Mouse (Mus musculus): ENCODE measurements around the gene Clta. TPM values are rescaled to one million over a fixed set of nuclear protein-coding genes. Genes with fewer than 3 reads are reported as not detected.

Clta gene
- total and polyA plus RNA-seq, 3 experiments: 451 to 589 TPM; not detected in 1

GRCm38 (mm10) chr4:44072146-44072872 is 68.1 kb downstream of the Clta start (continued):
- TF ChIP-seq USF2 (IDR thresholded peaks at IDR 0.05; ENCODE audit: borderline replicate concordance in 1 of 2, insufficient read depth in 1 of 2, low read depth in 1 of 2, low read length in 2 of 2) (no peak), TAL1 (IDR thresholded peaks at IDR 0.05; ENCODE audit: low read length) (no peak), ZKSCAN1 (IDR thresholded peaks at IDR 0.05; ENCODE audit: low read depth, low read length) (no peak)

DNA sequence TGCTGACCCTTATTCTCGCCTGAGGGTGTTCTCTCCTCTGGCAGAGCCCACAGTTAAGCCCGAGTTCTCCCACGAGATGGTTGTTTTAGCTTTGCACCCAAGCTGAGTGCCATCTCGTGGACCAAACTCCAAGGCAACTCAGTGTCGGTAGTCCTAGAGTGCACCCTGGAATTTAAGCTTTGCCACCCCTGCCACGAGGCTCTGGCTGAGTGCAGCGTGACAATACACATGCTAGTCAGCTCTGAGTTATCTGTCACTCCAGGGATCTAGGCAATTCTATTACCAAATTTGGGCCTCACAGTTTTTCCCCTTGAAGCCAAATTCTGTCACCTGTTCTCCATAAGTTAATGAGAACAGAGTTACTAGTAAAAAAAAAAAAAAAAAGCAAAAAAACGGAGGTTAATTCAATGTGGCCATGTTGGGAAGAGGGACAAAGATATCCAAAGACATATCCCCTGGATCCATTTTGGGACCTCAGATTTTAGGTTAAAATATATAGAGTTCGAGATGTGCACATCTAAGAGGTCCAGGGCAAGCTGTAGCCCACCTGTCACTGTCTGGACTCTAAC is 68.7 kb downstream of the Clta start:
- Histone ChIP-seq H3K9me3 (replicated peaks; ENCODE audit: insufficient read depth, low read length) (no peaks in the 10 kb centered on the region), H3K27me3 (ENCODE audit: control insufficient read depth in 1 of 2, insufficient read depth in 2 of 2, low read length in 2 of 2) (no peaks in the 10 kb centered on the region), H3K4me1 (ENCODE audit: control insufficient read depth in 1 of 2, insufficient read depth in 2 of 2, low read length in 2 of 2) (peaks cover 16 to 18% of the 10 kb centered on the region in 2 experiments), H3K36me3 (ENCODE audit: control insufficient read depth in 1 of 2, insufficient read depth in 2 of 2, low read length in 2 of 2) (peaks cover 0 to 23% of the 10 kb centered on the region in 2 experiments; a peak in 2 of 4 replicates), H3K9ac (ENCODE audit: control insufficient read depth, low read depth, low read length, poor library complexity, severe bottlenecking) (peak overlapping the region; percentile 77), H3K79me2 (ENCODE audit: control insufficient read depth, insufficient read depth, low read length, poor library complexity) (peaks cover 27% of the 10 kb centered on the region), H3K4me3 (ENCODE audit: control insufficient read depth in 1 of 2, insufficient read depth in 1 of 2, low read depth in 2 of 2, low read length in 2 of 2) (peak overlapping the region; percentile 70 to 87), H3K27ac (ENCODE audit: control insufficient read depth, low read depth, low read length) (peak overlapping the region; percentile 81)
- DNase-seq (ENCODE audit: low read depth, low spot score): no peak
- TF ChIP-seq SMC3 (IDR thresholded peaks at IDR 0.05; ENCODE audit: low read depth, low read length): 0 out of 2 replicates have a peak, but pooled peaks have one; percentile 6
- peak; percentile 93 for TF ChIP-seq MXI1 (IDR thresholded peaks at IDR 0.05; ENCODE audit: low read depth, low read length)
- TF ChIP-seq MAX (IDR thresholded peaks at IDR 0.05; ENCODE audit: low read length): peak; percentile 88
- no peak for TF ChIP-seq MAFK (IDR thresholded peaks at IDR 0.05; ENCODE audit: borderline replicate concordance, low read depth, low read length)
- peak; percentile 96 for TF ChIP-seq MYC (IDR thresholded peaks at IDR 0.05; ENCODE audit: low read depth, low read length)
- no peak for TF ChIP-seq ZC3H11A (IDR thresholded peaks at IDR 0.05; ENCODE audit: low read depth, low read length)
- TF ChIP-seq POLR2AphosphoS2 (IDR thresholded peaks at IDR 0.05; ENCODE audit: low read length): no peak
- TF ChIP-seq SIN3A (IDR thresholded peaks at IDR 0.05; ENCODE audit: low read length): peak; percentile 35; the same call in 1 of the 2 replicates
- TF ChIP-seq ZNF384 (IDR thresholded peaks at IDR 0.05; ENCODE audit: low read depth, low read length): peak; percentile 68
- TF ChIP-seq USF1 (IDR thresholded peaks at IDR 0.05; ENCODE audit: low read depth, low read length): no peak
- no peak for TF ChIP-seq USF2 (IDR thresholded peaks at IDR 0.05; ENCODE audit: borderline replicate concordance in 1 of 2, insufficient read depth in 1 of 2, low read depth in 1 of 2, low read length in 2 of 2)

DNA sequence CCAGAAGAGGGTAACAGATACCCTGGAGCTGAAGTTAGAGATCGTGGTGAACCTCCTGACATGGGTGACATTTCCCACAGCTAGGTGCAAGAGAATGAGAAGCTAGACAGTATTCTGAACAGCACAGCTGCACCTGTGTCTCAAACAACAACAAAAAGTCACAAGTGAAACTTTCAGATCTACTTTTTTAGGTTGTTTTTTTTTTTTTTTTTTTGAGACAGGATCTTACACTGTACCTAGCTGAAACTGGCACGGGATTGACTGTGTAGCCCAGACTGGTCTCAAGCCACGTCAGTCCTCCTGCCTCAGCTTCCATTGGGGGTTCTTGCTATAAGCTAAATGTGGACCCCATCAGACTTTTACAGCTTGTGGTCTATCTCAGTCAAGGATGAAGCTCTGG is 69.5 kb downstream of the Clta start:
- no peak for TF ChIP-seq ETS1 (IDR thresholded peaks at IDR 0.05; ENCODE audit: low read depth, low read length)
- TF ChIP-seq MXI1 (IDR thresholded peaks at IDR 0.05; ENCODE audit: low read depth, low read length): peak; percentile 2; the same call in 1 of the 2 replicates
- H3K9ac ChIP-seq (ENCODE audit: control insufficient read depth, low read depth, low read length, poor library complexity, severe bottlenecking): peak overlapping the region; percentile 77; the same call in 1 of the 2 replicates
- no peaks in the 10 kb centered on the region for H3K27me3 ChIP-seq (ENCODE audit: control insufficient read depth in 1 of 2, insufficient read depth in 2 of 2, low read length in 2 of 2)
- DNase-seq (ENCODE audit: low read depth, low spot score): peak; percentile 26
- no peaks in the 10 kb centered on the region for H3K9me3 ChIP-seq (replicated peaks; ENCODE audit: insufficient read depth, low read length)
- no peak overlapping the region for H3K27ac ChIP-seq (ENCODE audit: control insufficient read depth, low read depth, low read length)
- H3K36me3 ChIP-seq (ENCODE audit: control insufficient read depth in 1 of 2, insufficient read depth in 2 of 2, low read length in 2 of 2): peaks cover 0 to 23% of the 10 kb centered on the region in 2 experiments; a peak in 2 of 4 replicates
- H3K4me3 ChIP-seq (ENCODE audit: control insufficient read depth in 1 of 2, insufficient read depth in 1 of 2, low read depth in 2 of 2, low read length in 2 of 2): peak overlapping the region; percentile 70 to 87; a peak in 3 of 4 replicates
- H3K79me2 ChIP-seq (ENCODE audit: control insufficient read depth, insufficient read depth, low read length, poor library complexity): peaks cover 24% of the 10 kb centered on the region
- H3K4me1 ChIP-seq (ENCODE audit: control insufficient read depth in 1 of 2, insufficient read depth in 2 of 2, low read length in 2 of 2): peaks cover 16 to 18% of the 10 kb centered on the region in 2 experiments
